Mouse (Mus musculus) A20 (cell line): ENCODE measurements at regions not wholly inside any gene's neighbourhood (a gene's known extent, or its start where the extent isn't known, plus 50 kb on each side); places are given as distances from the start of the nearest gene placed in this dataset.

ENCODE experiments used
- DNase-seq: peaks from one replicate; pipeline ENCODE4 v3.0.0-alpha.2; 2011; ENCODE audit warnings: low read depth, low spot score

DNA sequence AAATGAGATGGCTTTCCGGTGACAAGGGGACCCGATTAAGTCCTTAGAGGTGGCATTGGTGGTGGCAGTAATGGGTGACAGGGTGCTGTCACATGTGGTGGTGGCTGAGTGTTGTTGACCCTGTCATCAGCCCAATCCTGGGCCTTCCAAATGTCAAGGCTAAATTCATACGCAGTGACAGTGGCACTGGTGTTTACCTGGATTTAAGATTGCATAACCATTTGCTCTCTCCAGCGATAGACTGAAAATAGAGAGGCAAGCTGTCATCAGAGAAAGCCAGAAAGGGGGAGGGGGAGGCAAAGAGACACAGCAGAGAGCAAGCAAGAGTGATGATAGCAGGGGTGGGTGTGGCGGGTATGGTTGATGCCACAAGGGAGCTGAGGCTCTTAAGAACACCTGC is 215.1 kb downstream of the Suds3 start:
- no peak for DNase-seq

- no peak for DNase-seq
Observed at GRCm38 (mm10) chr5:116897391-116897790, 218.5 kb downstream of the Suds3 start.

- no peak for DNase-seq
Observed at GRCm38 (mm10) chr5:116895036-116895783, 220.7 kb downstream of the Suds3 start.

- no peak for DNase-seq
Observed at GRCm38 (mm10) chr5:116894575-116894974, 221.3 kb downstream of the Suds3 start.

- no peak for DNase-seq
Observed at GRCm38 (mm10) chr5:116892877-116893276, 223.0 kb downstream of the Suds3 start.

DNA sequence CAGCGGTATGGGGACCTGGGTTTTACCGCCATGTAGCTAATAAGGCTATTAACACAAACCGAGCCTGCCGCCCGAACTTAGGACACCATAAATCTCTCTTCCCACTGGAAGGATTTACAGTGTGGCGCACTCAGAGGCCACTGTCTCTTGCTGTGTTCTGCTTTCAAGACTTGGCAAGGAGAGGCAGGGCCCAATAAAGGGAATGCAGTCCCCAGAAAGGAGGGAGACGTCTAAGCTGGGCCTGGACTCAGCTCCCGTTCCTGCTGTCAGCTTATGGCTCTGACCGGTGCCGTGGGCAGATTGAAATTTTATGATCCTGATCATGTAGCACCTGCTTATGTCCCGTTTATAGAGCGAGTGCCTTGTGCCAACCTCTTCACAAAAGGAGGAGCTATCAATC is 226.7 kb downstream of the Suds3 start:
- DNase-seq, result no peak

DNA sequence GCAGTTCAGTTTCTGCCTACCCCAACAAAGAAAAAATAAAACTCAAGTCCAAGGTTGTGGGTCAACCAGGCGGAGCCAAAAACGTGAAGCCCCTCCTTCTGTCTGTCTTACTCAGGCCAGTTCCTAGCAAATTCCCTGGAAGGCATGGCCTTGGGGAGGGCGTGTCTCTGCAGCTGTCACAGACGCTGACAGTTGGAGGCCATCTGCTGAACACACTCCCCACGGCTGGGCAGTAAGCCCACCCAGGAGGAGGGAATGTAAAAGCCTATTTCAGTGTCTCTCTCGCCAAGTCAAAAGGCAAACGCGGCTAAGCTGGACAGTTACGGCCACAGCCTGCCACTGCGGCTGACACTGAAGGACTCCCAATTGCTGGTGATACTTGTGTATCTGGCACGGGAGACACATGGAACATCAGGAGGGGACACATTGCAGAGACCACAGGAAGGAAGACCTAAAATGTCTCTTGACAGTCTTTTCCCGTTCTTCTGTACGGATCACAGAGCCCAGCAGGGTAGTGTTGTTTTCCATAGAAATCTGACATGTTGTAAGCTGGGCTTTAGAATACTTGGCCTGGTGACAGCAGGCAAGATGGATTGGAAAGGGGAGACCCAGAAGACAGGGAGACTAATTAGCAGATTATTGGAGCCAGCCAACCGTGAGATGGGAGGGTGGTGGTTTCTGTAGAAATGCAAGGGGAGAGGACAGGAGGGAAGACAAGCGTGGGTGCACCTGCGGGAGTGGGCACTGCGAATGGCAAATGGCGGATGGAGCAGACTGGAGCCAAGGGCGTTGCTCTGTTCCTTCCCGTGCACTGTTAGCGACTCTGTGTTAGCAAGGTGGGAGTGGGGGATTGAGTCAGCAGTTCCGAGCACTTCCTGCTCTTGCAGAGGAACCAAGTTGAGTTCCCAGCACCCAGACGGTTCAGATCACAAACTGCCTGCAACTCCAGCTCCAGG is 229.5 kb downstream of the Suds3 start:
- no peak for DNase-seq

- DNase-seq, result no peak
Observed at GRCm38 (mm10) chr5:116879761-116880160, 236.2 kb downstream of the Suds3 start.

DNA sequence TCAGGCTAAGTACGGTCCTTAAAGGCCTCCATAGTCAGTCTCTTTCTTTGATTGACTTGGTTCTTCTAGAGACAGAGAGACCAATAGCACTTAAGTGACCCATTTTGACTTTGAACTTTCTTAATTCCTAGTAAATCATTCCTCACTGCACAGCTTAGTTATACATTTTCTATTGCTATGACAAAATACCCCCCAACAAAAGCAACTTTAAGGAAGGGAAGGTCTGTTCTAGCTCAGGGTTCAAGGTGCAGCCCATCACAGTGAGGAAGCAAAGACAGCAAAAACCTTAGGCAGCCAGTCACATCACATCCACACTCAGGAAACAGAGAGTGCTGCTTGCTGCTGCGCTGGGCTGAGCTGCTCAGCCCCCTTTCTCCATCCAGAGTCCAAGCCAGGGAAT is 241.0 kb downstream of the Suds3 start:
- DNase-seq, result no peak

GRCm38 (mm10) chr5:116868115-116868514 is 247.8 kb downstream of the Suds3 start:
- no peak for DNase-seq

DNA sequence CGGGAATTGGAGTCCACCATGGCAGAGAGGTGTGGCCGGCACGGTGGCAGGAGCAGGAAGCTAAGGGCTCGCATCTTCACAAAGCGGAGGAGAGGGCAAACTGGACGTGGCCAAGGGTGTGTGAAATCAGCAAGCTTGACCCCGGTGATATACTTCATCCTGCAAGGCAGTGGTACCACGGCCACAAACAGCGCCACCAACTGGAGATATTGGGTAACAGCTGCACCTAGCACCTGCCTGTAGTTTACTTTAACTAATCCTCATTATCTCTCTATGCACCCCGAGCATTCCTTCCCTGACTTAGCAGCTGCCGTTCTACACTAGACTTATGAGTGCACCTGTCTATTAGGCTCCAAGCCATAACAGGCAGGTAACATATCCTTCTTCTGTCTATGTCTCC is 251.6 kb downstream of the Suds3 start:
- DNase-seq, result no peak

DNA sequence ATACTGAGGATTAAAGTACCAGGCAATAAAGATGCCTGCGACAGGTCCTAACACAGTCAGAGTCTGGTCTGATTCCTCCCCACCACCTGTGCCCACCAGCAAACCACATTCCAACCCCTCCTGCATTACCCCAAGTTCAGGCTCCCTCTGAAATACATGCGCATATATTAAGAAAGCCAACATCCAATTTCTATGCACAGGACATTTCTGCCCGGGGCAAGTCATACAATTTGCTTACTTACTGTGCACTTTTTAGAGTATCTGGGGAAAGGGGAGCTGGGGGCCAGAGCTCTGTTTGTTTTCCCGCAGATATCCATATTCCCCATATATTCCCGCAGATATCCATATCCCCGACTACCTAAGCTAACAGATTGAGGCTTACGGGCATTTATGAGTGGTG is 261.1 kb upstream of the Srrm4 start:
- DNase-seq, result no peak

DNA sequence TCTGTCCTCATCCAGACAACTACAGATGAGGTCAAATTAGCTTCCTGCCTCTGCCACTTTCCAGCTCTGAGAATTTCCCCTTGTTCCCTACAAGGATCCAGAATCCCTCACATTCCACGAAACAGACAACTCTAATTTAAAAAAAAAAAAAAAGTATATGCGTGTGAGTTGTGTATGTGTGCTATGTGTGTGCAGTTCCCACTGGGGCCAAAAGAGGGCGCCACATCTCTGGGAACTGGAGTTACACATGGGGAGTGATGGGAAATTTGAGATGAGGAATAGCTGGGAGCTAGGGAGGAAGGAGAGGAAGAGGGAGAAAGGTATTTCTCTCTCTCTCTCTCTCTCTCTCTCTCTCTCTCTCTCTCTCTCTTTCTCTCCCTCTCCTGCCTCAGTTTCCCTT is 240.3 kb upstream of the Srrm4 start:
- no peak for DNase-seq

DNA sequence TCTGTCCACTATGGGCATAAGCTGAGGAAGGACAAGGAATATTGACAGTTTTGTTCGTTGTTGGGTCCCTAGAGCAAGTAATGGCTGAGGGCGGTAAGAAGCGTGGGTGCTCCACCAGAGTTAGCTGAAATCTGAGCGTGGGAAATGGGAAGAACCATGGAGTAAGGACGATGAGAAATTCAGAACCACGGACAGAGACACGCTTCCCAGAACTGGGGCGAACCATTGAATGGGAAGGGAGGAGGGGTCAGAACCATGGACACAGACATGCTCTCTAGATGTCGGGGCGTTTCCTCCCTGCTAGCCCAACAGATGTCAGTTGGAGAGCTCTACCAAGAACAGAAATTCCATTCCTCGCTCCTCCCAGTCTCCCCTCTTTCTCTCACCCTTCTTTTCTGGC is 238.2 kb upstream of the Srrm4 start:
- DNase-seq, result no peak

GRCm38 (mm10) chr5:116823260-116823659 is 231.6 kb upstream of the Srrm4 start:
- DNase-seq, result no peak

DNA sequence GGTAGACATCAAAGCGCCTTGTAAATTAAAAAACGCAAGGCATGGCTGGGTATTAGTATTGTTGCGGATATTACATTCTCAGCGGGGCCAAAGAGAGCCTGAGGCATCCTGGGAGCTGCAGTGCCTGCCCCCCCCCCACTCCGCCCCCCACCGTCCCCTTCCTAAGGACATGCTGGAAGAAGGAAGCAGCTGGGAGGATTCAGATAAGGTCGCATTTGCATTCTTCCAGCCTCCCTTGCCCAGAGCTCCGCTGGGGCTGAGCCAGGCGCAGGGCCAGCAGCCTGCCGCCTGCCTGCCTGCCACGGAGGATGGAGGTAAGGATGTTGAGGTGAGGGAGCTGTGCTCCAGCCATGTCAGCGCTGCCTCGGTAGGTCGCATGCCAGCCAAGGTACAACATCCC is 230.5 kb upstream of the Srrm4 start:
- no peak for DNase-seq

DNA sequence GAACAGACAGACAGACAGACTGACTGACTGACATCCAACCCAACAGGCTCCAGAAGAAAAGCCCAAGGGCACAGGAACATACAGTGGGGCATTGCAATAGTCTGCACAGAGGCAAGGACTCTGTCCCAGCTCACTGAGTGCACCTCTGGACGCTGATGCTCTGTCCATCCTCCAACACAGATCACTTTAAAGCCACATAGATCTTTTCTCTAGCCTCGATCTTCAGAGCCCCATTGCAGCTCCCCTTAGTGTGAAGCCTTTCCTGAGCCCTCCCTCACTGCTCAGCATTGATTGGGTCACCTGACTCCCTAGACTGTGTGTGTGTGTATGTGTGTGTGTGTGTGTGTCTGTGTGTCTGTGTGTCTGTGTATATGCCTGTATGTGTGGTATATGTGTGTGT is 218.2 kb upstream of the Srrm4 start:
- DNase-seq, result no peak

DNA sequence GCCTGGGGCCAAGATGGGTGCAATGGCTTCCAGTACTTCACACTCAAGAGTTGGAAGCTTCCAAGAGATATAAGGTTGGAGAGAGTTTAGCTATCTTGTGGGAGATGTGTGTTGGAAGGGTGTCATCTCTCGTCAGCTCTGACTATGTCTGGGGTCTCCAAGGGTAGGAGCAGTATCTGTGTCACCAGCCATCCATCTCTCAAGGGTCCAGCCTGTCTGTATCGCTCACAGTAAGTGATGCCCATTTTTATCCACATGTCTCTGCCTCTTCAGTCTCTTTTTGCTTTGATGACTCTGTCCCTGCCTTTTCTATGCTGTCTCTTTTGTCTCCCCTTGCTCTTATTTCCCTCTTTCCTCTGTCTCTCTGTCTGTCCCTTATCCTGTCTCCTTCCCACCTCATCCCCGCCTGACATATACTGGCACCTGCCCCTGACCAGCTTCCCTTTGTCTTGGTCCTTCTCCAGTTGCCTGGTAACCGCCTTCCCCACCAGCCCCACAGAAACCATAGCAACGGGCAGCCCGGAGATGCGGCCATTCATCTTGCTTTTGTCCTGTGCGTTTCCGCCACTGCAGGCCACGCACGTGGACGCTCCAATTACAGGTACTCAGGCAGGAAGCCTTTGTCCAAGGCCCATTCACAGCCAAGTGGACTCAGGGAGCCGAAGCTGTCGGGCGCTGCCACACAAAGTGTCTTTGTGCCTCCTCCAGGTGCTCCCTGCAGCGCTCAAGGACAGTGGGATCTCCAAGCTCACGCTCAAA is 217.6 kb upstream of the Srrm4 start:
- no peak for DNase-seq

DNA sequence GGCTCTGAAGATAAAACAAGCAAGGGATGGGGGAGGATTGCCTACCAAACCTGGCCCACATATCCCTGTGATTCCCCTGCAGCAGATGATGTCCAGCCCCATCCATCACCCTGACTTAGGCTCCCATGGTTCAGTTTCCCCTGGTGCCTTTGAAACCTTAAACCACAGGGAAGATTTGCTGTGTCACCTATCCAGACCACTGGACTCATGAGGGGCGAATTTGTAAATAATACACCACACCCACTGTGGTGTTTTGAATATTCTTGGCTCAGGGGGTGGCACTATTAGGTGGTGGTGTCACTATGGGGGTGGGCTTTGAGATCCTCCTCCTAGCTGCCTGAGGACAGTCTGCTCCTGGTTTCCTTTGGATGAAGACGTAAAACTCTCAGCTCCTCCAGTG is 205.8 kb upstream of the Srrm4 start:
- DNase-seq, result no peak

GRCm38 (mm10) chr5:116795169-116795568 is 203.6 kb upstream of the Srrm4 start:
- DNase-seq, result no peak

DNA sequence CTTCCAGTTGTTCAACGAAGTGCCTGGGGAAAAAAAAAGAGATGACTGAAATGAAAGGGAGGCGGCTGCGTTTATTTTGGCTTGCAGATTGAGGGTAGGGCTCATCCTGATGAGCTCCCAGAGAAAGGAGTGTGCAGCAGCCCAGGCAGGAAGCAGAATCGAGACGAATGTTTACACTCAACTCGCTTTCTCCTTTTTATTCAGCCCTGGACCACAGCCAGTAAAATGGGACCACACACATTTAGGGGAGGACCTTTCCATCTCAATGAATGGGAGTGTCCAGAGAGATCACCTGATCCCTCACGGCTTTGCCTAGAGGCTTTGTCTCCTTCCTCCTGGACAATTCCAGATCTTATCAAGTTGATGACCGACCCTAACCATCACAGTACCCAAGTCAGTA is 198.8 kb upstream of the Srrm4 start:
- DNase-seq, result no peak

DNA sequence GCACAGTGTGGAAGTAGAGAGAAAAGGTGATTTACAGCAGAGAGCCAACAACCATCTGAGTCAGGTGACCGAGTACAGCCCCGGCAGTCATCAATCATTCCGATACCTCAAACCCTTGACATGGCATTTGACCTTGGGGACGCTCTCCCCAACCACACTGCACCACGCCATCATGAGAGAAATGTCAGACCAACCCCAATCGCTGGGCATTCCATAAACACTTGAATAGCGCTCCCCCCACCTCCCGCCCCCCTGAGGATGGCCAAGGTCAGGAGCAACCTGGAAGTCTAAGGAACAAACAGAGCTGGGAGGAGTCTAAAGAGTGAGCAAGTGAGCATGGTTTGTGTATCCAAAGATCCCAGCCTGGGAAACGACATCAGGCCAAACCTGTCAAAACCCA is 198.2 kb upstream of the Srrm4 start:
- no peak for DNase-seq
